Mouse (Mus musculus): ENCODE results near the gene Gm49425.
A peak's percentile ranks its signal among the peaks of the same experiment; 100 is the strongest.
"Not testable (repeated sequence)": the region's sequence is repeated elsewhere in the genome, so short reads cannot be mapped to it uniquely, and the experiment has no call there.

Gene Gm49425

DNA sequence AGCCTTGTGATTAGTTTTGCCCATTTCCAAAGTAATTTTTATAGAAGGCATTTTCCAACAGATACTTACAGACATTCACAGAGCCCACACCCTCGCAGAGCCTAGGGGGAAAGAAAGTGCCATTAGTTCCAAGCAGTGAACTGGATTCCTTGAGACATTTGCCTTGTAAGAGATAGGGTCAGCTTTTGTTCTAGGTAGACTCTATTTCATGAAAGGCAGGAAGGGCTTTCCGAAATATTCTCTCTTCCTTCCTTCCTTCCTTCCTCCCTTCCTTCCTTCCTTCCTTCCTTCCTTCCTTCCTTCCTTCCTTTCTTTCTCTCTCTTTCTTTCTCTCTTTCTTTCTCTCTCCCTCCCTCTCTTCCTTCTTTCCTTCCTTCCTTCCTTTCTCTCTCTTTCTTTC is at the start of gene Gm49425:
TSS of gene Gm49425 (minus strand) at position 101 of the 400 bp plus-strand sequence.
- DNase-seq: not testable (repeated sequence)

DNA sequence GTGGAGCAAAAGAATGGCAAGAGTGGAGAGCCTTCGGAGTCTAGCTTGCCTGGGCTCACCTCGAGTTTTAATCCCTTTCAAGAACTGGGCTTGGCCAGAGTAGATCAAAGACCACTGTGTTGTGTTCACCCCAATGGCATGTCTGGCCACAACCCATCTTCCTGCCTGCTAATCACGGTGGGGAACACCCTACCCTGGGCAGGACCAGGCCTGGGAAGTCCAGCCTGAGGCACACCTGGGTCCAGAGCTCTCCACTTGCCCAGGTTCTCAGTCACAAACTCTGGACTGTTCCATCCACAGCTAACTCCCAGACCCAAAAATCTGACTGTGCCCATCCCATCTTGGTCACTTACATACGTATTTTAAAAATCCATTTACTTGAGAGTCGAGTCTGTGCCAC is 45.8 kb upstream of the Gm49425 start, which contains the start of gene Krt90:
TSS of gene Krt90 (minus strand) at position 101 of the 400 bp plus-strand sequence.
- DNase-seq: no peak

DNA sequence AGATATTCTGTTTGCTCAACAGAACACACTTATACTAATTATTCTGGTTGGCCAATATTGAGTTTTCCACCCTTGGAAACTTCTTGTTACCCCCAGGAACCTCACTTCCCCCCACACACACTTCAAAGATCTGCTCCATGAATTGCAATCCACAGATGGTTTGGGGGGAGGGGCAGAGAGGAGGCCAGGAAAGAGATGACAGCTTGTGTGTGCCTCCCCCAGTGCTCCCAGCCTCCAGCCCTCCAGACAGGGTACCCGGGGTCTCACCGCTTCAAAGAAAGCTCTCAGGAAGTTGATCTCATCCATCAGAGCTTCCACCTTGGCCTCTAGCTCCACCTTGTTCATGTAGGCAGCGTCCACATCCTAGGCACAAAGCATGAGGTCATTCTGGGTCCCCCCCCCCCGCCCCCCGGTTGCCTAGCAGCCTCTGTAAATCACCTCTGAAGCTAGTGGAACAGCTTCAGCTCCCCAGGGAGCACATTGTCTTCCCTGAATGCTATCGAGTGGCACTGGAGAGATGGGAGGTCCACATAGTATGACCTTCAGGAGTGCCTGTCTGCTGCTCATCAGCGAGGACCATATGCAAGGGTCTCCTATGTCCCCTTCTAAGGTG is 41.1 kb upstream of the Gm49425 start:
- no peak for DNase-seq

DNA sequence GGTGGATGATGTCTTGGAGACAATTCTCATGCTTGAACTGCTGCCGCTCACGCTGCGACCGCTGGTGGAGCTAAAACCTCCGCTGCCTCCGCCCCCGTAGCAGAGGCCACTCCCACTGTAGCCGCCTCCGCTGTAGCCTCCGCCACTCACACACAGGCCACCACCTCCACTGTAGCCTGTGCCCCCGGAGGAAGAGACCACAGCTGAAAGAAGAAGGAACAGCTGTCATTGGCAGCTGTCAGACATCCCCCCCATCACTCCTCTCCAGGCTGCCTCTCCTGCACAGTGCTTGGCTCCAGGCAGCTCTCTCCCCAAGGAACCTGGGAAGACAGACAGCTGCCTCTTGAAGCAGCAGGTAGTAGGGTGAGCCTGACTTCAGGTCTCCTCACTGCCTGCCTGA is 36.1 kb upstream of the Gm49425 start:
- DNase-seq: peak; percentile 31

- no peak for DNase-seq
These were observed 35.1 kb upstream of the Gm49425 start for GRCm38 (mm10) chr15:101552188-101552587.

DNA sequence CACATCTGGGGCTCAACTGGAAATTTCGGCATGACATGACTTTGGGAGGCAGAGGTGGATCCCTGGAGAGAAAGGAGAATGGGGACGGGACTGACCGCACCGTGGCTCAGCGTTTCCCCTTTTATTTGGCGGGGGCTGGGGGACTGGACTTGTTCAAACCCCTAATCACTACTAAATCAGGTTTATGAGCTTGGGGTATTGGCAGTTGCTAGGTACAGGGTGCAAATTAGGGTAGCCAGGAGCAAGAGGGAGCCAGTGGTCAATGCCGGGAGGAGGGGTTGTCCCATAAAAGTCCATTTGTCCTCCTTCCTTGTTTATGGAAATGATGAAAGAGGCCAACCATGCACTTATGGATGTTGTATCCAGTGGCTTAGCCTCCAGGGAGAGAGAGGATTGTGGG is 33.5 kb upstream of the Gm49425 start, which contains the start of gene Krt82:
TSS of gene Krt82 (minus strand) at position 101 of the 400 bp plus-strand sequence.
- no peak for DNase-seq

GRCm38 (mm10) chr15:101544478-101544877 is 27.4 kb upstream of the Gm49425 start:
- no peak for DNase-seq

DNA sequence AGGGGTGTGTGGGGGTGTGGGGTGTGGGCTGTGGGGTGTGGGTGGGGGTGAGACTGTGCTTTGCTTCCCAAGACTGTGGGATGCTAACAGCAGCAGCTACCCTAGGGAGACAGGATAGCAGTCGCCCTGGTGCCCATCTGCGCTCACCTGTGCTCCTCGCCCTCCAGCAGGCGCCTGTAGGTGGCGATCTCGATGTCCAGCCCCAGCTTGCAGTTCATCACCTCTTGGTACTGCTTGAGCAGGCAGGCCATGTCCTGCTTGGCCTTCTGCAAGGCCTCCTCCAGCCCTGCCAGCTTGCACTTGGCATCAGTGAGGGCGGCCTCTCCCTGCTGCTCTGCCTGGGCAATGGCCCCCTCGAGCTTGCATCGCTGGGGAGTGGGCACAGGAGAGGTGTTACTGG is 25.5 kb upstream of the Gm49425 start:
- no peak for DNase-seq

- no peak for DNase-seq
These were observed 21.5 kb upstream of the Gm49425 start for GRCm38 (mm10) chr15:101538580-101538900.

- DNase-seq: no peak
These were observed 21.0 kb upstream of the Gm49425 start for GRCm38 (mm10) chr15:101537864-101538579.

DNA sequence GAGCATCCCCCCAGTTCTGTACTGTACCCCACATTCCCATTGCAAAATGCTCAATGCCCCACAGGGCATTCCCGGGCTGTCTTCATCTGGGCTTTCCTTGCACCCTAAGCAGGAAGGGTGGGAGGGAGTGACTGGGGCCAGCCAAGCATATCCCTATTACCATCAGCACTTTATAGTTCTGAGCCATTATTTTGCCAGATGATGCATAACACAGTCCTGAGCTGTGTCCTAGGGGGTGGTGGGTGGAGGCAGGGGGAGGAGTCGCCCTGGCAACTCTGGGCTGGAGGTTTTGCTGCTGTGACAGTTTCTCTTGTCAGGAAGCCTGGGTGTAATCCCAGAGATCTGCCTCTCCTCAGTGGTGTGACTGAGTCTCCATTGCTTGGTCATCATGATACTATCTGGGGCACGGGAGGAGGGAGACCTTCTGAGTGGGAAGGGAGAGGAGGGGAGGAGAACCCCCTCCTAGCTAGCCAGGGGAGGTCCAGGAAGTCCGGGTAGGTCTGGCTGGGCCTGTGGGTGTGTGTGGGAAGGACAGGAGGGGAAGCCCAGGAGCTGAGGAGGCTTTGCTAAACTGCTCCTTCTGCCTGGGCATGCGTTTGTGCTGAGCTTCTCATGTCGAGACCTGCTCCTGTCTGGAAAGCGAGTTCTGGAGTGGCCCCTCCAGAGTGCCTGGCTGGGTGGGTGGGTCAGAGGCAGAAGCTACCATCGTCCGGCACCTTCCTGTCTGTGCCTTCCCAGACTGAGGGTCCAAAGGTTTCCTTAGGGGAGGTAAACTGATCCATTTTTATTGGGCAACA is 19.2 kb upstream of the Gm49425 start:
- no peak for DNase-seq

DNA sequence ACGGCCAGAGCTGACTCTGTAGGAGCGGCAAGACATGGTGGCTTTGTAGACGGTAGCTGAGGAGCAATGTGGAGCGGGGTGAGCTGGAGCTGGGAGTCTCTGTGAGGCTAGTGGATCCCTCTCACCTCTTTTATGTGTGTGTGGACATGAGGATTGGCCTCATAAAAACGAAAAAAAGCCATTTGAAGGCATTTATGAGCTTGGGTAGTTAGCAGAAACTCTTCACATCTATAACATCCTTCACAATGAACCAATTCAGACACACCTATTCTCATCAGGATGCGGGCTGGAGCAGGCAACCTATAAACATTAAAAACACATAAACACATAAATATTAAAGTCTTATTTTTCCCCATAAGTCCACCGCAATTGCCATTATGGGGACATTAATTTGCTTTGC is 15.7 kb upstream of the Gm49425 start, which contains the start of gene Krt84:
TSS of gene Krt84 (minus strand) at position 101 of the 400 bp plus-strand sequence.
- DNase-seq: no peak

DNA sequence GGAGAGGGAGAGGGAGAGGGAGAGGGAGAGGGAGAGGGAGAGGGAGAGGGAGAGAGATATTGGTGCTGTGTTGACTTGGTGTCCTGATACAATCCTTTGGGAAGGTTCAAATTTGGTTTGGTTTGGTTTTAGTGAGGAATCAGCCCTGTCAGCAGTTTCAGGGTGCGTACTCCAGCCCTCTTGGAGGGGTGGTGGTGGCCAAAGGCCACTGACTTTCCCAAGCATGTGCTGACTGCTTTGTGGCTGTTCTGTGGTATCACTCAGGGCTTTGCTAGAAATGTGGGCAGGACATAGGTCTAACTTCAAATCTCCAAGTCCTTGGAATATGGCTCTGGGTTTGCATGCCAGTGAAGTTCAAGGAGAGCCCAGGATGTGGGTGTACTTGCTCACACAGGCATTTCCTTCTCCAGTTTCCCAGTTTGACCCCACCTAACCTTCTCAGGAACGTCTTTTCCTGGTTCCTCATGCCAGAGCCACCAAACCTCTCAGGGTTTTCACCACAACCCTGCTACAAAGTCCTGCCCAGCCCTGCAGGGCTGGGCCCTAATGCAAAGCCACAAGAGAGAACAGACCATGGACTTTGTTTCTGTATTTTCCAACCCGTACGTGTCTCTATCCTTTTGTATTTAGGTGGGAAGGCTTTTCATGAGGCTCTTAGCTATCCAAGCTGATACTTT is 5.6 kb upstream of the Gm49425 start:
- DNase-seq: no peak

DNA sequence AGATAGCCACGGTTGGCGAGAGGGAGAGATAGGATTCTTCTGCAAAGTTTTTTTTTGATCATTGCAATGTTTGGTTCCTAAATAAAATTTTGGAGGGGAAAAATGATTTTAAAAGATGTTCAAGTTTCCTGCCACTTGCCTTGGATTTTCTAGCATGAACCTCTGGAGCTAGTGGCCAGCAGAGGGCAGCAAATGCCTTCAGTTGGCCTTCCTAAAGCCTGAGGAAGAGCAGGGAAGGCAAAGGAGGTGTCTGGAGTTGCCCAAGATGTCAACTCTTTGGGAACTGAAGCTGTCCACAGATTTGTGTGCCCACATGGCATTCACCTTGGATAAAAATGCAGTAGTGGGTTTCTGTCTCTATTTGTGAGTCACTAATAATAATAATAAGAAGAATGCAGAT is 2.7 kb upstream of the Gm49425 start:
- DNase-seq: peak; percentile 61

GRCm38 (mm10) chr15:101508247-101508646 is 8.8 kb downstream of the Gm49425 start:
- DNase-seq: no peak

DNA sequence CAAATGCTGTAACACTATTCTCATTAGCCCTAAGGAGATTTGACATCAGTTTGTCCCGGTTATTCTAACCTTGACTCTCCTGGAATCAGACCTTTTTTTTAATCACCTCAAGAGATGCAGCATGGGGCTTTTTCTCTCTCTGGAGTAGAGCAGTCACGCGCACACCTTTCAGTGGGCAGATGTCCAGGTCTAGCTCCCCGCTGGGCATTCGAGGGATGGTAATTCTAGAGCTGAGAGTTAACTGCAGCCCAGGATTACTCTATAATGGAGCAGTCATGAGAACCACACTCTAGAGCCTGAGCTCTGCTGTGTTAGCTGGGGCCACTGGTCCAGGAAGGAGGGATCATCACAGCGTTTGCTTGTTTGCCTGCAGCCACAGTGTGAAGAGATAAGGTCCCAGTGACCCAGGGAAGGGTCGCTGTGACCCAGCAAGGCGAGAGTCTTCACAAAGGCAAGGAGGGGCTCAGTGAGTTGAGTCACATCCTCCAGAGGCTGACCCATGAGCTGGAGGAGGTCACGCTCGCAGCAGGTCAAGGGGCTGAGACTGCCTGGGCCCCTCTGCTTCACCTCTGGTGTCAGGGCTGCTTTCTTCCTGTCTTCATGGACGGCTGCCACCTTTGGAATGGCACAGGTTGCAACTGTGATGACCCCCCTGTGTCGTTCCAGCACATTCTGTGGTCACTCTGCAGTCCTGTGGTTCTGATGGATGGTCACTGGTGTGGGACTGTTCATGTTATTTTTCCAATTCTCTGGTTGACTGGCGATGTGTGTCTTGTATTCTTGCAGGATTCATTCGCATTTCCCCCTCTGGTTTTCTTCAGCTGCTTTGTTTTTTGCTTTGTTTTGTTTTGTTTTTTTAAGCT is 9.9 kb downstream of the Gm49425 start:
- DNase-seq: no peak

GRCm38 (mm10) chr15:101497181-101497580 is 19.9 kb downstream of the Gm49425 start:
- no peak for DNase-seq

GRCm38 (mm10) chr15:101495266-101495665 is 21.8 kb downstream of the Gm49425 start:
- DNase-seq: no peak

DNA sequence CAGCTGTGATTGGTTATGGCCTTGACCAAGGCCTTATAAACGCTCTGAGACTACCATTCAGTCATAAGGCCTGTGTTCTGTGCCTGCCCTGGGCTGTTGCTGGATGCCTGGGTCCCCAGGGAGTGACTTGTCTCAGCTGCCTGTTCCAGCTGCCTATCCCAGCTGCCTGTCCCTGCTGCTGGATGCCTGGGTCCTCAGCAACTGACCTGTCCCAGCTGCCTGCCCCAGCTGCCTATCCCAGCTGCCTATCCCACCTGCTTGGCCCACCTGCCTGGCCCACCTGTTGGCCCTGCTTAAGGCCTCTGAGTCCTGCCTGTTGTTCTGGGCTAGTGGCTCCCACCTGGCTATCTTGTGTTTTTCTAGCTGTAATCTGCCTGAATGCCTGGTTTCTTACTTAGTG is 22.9 kb downstream of the Gm49425 start:
- no peak for DNase-seq

GRCm38 (mm10) chr15:101493713-101494112 is 23.3 kb downstream of the Gm49425 start:
- DNase-seq: no peak

DNA sequence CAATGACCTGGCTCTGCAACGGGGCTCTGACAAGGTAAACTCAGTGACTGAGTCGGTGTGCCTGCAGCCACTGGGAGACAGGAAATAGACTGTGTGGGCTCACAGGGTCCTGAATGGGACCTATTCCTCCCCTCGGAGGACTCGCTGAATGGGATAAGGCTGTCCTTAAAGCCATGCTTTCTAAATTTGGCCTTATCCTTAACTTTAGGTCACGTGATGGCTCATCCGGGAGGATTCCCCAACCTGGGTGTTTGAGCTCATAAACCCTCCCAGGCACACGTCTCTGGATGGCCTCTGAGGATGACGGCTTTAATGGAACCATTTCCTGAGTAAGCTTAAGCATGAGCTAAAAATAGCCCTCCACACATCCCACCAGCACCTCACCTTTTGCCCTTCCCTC is 24.3 kb downstream of the Gm49425 start:
- DNase-seq: no peak

- no peak for DNase-seq
These were observed 25.6 kb downstream of the Gm49425 start, which contains the start of gene Krt83 for GRCm38 (mm10) chr15:101491431-101491830. Gene Krt83 (minus strand): TSS chr15:101491512.
